Mouse (Mus musculus) gonadal fat pad, adult 2 months (tissue): Measurements from ENCODE around the gene Klf7. TPM values are rescaled to one million over a fixed set of nuclear protein-coding genes. Genes with fewer than 3 reads are reported as not detected.

Experiments used
- DNase-seq: peaks from one replicate; pipeline ENCODE4 v3.0.0-alpha.2; 2012; ENCODE audit warnings: low read depth
- polyA plus RNA-seq: library from polyadenylated mRNA; depleted of rRNA; stranded (reverse); fragments of >200 nt; gene quantifications from 2 replicates; pipeline ENCODE4 v1.2.3, GENCODE M21; 2012

Klf7 gene
- polyA plus RNA-seq, 1 experiment, result 4.7 TPM

GRCm38 (mm10) chr1:64021986-64022385, 100.1 kb downstream of the Klf7 start:
- no peak for DNase-seq

- no peak for DNase-seq
These were observed 101.1 kb downstream of the Klf7 start for GRCm38 (mm10) chr1:64020672-64021635.

DNA sequence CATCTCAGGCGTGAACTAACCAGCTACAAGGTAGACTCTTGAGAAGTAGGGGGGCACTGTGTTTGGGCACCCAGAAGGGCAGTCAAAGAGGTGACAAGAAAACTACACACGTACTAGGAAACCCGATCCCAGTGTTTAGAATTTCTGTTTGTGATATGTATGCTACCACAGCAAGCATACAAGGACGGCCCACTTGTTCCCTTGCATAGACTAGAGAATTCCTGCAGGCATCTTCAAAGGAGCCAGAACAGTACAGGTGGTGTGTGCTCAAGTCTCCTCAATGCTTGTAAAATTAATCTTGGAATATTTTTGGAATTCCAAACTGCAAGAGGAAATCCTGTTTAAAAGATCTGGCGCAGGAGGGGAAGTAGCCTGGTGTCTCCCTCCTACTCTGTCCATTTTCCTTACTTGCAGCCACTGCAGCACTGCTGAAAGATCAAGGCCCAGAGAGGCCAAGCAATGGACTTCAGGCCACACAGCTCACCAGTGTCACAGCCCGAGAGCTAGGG, 102.9 kb downstream of the Klf7 start:
- DNase-seq, result no peak

- DNase-seq, result no peak
These were observed 103.5 kb downstream of the Klf7 start for GRCm38 (mm10) chr1:64018466-64019077.

DNA sequence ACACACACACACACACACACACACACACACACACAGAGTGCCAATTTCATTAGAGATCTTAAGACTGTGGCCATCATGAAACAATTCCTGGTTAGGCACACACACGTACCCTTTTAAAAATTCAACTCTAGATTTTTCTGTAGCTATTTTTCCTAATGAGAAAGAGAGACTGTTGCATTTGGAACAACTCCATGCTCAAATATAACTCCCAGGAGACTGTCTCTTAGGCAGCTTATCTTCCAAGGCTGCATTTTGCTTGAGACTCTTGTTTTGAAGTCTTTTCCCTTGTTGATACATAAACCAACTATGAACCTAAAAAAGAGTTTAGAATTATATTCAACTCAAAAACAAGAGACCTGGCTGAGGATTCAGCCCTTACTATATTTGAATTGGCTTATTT, 108.0 kb downstream of the Klf7 start:
- no peak for DNase-seq

DNA sequence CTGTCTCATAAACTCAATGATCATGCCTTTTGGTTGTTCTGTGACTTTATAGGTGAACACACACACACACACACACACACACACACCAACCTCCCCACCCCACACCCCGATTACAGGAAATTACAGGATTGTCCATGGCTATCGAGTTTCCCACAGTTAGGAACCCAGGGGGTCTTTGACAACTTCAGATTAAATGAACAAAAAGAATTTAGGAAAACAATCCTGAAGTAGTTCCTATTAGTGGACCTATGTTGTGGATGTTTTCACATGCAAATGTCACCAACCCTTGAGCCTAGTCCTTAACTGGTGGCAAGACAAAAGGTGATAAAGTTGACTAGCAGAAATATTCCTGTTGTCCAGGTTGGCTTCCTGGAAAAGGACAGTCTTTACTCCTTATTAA, 113.1 kb downstream of the Klf7 start:
- DNase-seq, result no peak

GRCm38 (mm10) chr1:64008031-64008430, 114.1 kb downstream of the Klf7 start:
- DNase-seq, result no peak

DNA sequence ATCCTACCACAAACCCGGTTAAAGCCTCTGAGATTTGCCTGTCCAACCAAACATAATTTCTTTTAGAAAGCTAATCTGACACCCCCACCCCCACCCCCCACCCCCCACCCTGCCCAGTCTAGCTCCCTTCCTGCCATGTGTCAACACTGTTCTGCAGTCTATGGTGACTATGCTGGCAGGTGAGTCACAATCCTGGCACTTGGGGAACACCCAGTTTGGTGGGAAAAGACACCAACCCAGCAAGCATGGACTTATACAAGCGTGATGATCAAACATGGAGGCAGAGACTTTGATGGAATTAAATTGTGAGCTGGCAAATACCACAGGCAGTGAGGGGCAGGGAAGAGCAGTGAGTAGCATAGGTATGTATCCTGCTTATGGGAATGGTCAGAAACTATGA, 116.9 kb downstream of the Klf7 start:
- no peak for DNase-seq

GRCm38 (mm10) chr1:64003525-64004291, 118.4 kb downstream of the Klf7 start:
- DNase-seq, result no peak

GRCm38 (mm10) chr1:64002036-64002435, 120.0 kb downstream of the Klf7 start:
- DNase-seq, result no peak

DNA sequence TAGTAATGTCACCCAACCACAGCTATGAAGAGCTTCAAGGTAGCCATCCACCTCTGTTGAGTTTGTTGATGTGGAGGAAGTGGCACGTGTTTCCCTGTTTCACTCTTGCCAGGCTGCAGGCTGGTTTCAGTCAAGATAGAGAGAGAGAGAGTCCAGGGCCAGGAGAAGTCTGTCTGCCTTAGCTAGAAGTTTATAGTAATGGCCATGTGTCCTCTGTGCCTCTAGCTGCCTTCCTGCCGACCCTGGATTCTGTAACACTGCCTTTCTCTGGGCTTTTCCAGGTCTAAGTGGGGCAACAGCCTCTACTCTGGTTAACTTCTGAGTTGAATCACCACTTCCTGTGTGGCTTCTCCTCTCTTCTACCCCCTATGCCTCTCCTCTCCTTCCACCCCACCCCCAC, 121.5 kb downstream of the Klf7 start:
- no peak for DNase-seq

DNA sequence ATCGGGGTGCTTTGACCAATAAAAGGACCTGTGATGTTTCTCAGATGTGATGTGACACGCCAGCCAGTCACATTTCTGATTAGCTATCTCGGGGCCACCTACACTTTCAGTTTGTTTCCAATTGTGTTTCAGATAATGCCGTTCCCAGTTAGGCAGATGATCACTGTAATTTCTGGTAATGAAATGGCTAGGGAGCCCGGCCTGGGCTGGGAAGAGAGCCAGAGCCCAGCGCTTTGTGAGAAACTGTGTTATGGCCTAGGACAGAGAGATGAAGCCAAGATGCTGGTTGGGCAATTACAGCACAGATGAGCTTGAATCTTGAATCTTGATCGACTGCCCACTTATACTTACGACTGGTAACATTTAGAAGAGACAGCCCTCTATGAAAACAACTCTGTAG, 122.6 kb downstream of the Klf7 start:
- no peak for DNase-seq

DNA sequence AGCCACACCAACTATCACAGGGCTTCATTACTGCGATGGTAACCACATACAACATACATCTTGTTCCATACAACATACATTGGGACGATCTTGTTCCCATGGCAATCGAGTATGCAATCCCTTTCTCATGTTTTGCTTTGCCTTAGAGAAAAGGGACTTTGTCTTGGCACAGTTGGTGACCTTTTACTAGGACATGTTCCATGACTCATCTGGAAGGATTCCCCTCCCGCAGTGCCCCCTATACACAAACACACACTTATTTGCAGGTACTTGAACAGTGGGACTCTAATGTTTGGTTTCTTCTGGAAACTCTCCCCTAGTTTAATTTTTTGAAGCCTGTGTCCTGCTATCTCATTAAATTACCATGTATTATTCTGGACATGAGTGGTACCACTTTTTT, 123.2 kb downstream of the Klf7 start:
- no peak for DNase-seq

DNA sequence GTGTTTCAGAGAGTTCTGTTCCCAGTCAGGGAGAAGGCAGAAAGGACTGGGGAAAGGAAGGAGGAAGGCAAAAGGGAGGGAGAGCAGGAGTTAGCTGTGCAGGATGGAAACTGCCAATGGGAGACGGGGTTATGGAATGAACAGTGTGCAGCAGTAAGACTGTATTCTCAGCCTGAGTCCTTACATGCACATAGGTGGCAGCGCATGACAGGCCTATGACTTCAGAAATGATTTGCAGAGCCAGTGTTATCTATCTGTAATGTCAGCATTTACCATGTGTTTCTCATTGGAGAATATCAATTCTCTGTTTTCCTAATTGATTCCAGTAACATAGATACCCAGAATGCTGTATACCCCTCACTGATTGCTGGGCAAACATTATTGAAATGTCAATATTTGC, 123.9 kb downstream of the Klf7 start:
- no peak for DNase-seq

DNA sequence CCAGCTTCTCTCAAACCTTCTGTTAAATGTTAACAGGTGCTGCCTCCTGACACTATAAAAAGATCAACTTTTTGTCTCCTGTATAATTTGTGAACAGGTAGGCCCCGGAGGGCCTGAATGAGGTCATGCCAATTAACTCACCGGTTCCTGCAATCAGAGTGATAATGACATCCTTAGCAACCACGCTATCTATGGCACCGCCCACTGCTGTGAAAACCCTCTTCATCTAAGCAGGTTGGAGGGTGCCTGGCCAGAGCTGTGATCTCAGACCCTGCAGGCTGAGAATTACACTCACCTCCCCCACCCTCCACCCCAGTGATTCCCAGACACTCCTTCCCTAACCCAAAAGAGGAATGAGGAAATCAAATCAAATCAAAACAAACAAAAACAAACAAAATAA, 126.3 kb downstream of the Klf7 start:
- DNase-seq, result no peak

- no peak for DNase-seq
These were observed 127.0 kb downstream of the Klf7 start for GRCm38 (mm10) chr1:63995137-63995492.

GRCm38 (mm10) chr1:63994248-63995136, 127.6 kb downstream of the Klf7 start:
- DNase-seq, result no peak

DNA sequence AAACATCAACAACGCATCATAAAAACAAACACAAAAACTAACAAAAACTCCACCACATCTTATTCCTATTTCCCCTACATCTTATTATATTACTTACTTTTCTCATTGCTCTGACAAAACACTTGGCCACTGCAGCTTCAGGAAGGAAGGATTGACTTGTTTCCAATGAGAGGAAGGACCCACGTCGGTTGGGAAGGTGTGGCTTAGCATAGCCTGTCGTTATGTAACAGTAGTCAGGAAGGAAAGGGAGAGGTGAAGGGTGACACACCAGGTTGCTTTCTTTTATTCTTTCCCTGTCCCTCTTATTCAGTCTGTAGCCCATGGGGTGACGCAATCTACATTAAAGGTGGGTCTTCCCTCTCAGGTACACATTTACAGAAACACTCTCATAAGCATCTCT, 129.6 kb downstream of the Klf7 start:
- no peak for DNase-seq

DNA sequence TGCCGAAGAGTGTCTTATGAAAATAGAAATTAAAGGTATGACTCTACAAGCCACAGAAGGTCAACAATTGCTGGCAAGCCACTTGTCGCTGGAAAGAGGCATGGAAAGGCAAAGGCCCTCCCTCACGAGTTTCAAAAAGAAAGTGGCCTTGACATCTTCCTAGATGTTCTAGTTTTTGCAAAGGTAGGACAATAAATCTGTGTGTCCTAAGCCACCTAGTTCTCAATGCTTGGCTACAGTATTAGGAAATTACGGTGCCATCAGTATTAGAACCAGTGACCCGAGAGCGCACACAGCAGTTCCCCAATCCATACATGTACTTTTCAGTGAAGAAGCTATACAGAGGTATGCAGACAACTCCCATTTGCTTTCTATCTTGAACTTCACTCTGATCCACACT, 131.7 kb downstream of the Klf7 start:
- no peak for DNase-seq

- DNase-seq, result no peak
These were observed 141.3 kb downstream of the Klf7 start for GRCm38 (mm10) chr1:63980733-63981132.
